Mouse (Mus musculus): Measurements from ENCODE around the gene Ccl7.
A peak's percentile ranks its signal among the peaks of the same experiment; 100 is the strongest.

Gene Ccl7

DNA sequence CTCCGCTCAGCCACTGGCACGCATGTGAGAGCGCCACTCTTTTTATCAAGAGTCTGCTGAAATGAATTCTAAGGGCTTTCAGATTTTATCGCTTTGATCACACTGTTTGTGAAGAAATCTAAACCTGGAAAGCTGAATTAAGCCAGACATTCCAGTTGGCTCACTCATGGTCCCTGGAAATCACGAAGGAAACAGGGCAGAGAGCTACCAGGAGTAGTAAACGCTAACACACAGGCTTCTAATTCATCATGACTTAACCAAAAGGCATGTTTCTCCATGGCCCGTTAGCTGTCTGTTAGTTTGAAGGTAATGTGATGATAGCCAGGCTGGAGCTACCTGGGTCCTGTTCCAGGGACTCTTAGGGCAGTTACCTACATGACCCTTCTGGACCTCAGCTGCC, 11.1 kb upstream of the Ccl7 start:
- DNase-seq (ENCODE audit: low spot score in 2 of 2), result no peak

- peak; percentile 35 to 55 for DNase-seq (ENCODE audit: low spot score in 2 of 2)
Measured at GRCm38 (mm10) chr11:82035356-82035755, 10.2 kb upstream of the Ccl7 start, which contains the start of gene Ccl2. Ccl2 (plus strand) TSS chr11:82035571.

DNA sequence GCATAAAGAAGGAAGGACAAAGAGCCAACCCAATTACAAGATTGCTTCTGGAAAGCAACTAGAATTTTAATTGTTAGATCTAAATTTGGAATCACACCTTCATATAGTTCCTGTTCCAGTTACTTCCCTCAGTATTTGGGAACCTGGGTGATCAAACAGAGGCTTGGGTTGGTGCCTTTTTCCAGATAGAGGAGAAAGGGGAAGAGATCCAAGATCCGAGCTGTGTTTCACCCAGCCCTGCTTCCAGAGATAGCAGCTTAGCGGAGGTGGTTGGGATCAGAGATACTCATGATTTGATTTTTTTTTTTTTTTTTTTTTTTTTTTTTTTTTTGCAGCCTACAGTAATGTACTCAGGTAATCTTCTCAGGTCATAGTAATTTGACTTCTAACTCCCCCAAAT, 9.7 kb upstream of the Ccl7 start:
- no peak for DNase-seq (ENCODE audit: low spot score in 2 of 2)

DNA sequence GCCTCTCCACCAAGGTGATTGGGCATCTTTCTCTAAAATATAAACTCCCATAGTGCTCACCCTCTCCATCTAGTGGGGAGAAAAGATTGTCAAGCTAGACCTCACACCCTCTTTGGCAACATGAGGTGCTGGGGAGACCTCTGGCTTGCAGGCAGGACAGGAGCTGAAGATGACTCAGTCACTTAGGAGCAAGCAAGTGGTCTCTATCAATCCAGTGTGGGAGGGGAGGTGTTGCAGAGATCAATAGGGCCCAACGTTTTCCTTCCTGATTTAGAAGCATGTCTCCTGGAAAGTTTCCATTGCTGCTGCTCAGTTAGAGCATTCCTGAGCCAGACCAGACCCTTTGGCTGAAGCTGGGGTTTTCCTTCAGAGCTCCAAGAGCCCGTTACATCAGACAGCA, 7.0 kb upstream of the Ccl7 start, which contains the start of gene Gm17268:
Gene Gm17268, minus strand, starts transcription at position 28 of the 400 bp plus-strand sequence.
- DNase-seq (ENCODE audit: low spot score in 2 of 2), result no peak

DNA sequence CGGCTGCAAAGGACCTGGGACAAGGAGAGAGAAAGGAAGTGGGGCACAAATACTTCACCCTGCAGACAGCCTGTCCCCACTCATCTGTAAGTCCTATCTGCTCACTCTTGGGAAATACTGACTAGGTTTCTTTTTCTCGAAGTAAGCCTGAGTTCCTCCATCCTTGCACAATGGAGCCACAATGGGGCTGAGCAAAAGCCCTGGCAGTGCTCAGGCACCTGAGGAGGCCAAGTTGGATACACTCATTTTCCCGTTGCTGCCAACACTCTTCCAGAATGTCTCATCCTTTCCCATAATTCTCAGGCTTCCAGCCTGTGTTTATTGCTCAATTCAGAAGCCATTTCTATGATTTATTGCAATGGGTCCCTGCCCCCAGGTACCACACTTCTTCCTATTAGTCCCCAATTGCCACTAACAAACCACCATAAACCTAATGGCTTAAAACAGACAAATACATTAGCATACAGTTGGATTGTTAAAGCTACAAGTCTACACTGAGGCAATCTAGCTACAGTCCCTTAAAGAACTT, 6.3 kb upstream of the Ccl7 start:
- no peak for DNase-seq (ENCODE audit: low spot score in 2 of 2)

- no peak for DNase-seq (ENCODE audit: low spot score in 2 of 2)
Measured at GRCm38 (mm10) chr11:82041671-82042080, 3.8 kb upstream of the Ccl7 start.

GRCm38 (mm10) chr11:82047746-82048415, 2.4 kb downstream of the Ccl7 start:
- peak; percentile 16 to 22 for DNase-seq (ENCODE audit: low spot score in 2 of 2)

DNA sequence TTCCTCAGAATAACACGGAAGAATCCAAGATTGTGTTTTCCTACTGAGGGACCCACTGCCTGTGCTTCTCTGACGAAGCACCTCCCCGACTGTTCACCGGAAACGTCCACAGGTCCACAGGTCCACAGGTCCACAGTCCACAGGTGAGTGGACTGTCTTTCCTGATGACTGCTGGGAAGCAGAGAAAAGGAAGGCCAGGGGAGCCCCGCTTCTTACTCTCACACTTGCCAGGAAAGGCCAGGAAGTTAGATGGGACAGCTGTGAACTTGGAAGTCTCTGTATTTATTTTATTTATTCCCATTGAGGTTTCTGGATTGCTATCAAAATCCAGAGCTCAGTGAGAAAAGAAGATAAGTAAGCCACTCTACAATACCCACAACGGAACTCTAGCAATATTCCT, 8.3 kb downstream of the Ccl7 start:
- no peak for DNase-seq (ENCODE audit: low spot score in 2 of 2)

GRCm38 (mm10) chr11:82057646-82058045, 12.1 kb downstream of the Ccl7 start, which contains the start of gene Ccl11:
Ccl11 (plus strand) TSS chr11:82057823.
- DNase-seq (ENCODE audit: low spot score in 2 of 2), result peak in 1 of 2 experiments; percentile 9

- DNase-seq (ENCODE audit: low spot score in 2 of 2), result no peak
Measured at GRCm38 (mm10) chr11:82062226-82062625, 16.7 kb downstream of the Ccl7 start.

- no peak for DNase-seq (ENCODE audit: low spot score in 2 of 2)
Measured at GRCm38 (mm10) chr11:82063454-82063853, 17.9 kb downstream of the Ccl7 start.

DNA sequence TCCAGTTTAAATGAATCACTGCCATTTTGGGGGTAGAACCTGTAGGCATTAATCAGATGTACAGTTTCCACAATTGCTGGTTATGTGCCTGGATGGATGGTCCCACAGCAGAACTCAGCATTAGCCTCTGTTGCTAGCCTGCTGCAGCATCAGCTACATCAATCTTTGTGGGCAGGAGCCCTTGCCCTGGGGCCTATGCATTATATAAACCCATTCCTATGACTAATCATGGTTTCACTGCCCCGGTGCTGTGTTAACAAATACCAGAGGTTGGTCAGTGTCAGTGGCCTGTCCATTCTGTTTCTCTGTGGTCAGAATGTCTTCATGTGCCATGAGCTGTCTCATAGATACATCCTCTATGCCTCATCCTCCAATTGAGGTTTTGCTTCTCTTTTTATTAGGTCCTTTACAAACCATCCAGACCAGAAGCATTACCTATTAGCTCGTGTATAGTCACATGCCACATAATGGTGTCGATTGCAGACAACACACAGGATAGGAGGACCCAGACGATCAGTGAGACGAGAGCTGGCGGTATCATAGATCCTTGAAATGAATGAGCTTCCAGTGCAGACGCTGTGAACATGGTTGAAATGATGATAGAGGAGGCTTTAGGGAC, 21.6 kb downstream of the Ccl7 start:
- no peak for DNase-seq (ENCODE audit: low spot score in 2 of 2)

DNA sequence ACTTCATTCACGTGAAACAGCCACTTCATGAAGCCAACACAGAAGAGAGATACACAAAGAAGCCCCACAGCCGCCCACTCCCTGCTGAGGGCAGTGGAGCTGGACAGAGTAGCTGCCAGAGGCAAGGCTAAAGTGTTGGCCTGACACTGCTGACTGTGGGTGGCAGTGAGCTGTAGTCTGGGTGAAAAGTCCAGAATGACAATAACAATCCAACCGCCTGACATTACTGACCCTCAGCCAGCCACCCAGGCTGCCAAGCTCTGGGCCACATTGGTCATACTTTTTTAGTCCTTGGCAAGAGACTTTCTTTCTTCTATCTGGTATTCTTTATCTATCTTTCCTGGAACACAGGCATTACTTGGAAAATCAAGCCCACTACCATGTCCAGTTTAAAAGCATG, 25.6 kb downstream of the Ccl7 start:
- no peak for DNase-seq (ENCODE audit: low spot score in 2 of 2)

DNA sequence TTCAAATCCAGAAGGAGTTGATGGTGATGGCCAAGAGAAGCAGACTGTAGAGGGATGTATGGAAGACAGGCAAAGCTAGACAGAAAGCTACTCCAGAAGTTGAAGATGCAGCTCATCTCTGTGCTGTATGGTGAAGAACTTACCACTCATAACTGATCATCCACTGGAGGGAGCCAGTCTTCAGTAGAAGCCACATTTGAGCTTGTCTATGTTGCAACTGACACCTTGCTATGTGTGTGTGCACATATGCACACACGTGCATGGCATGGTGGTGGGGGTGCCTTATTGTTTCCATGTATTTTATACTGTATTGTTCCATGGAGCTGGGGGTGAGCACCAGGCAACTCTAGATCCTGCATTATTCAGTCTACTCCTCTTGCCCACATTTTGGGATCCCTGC, 26.9 kb downstream of the Ccl7 start:
- no peak for DNase-seq (ENCODE audit: low spot score in 2 of 2)

GRCm38 (mm10) chr11:82072984-82073383, 27.5 kb downstream of the Ccl7 start:
- DNase-seq (ENCODE audit: low spot score in 2 of 2), result no peak

- no peak for DNase-seq (ENCODE audit: low spot score in 2 of 2)
Measured at GRCm38 (mm10) chr11:82073686-82074085, 28.2 kb downstream of the Ccl7 start.

DNA sequence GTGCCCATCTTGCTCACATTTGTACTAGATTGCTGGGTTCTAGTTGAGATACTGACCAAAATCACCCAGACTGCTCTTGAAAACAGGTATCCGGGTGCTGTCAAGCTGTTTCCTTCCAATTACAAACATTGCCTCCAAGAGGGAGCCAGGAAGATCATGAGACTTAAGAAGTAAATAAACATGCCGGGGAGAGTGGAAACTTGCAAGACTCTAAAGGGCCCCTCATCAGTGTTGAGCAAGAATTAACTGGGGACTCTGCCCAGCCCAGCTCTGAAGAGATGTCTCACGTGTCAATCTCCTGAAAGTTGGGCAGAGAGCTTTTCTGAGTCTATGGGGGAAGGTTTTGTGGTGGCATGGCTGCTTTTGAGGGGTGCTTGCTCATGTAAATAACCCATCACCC, 31.5 kb downstream of the Ccl7 start:
- DNase-seq (ENCODE audit: low spot score in 2 of 2), result no peak

DNA sequence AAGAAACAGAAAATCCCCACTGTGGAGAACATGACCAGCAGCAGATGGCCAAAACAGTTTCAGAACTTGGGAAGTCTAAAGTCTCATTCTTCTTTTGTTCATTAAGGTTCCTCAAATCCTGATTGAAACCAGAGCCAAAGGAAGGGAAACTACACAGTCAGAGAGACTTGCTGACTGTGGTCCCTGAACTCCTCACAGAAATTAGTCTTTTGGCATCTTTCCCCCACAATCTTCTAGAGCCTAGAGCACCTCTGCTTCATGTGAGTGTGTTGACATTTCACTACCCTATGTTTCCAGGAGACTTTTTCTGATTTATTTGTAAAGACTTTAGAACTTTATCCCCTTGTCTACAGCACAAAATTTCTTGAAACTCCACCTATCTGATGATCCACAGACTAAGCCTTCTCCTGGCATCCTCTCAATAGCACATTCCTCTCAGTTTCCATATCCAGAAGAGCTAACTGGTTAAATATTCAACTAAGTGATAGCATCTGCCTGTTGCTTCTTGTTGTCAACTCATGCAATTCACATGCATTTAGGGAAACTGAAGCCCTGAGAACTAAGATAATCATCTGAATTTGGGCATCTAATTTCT, 32.7 kb downstream of the Ccl7 start:
- DNase-seq (ENCODE audit: low spot score in 2 of 2), result no peak

DNA sequence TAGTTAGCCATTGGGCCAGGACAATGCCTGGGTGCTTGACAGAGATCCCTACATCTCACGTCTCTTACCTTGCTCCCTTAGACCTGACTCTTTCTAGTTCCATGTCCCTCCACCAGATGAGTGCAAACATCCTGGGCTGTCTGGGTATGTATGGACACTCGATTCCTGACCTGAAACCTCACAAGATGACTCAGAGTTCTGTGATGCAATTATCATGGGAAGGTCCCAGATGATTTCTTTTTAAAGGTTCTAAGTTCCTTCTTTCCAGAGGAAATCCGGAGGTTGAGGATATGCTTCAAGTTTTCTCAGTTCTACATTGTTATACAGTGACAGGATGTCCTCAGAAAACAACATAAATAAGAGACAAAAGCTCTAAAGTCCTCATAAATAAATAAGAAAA, 35.4 kb downstream of the Ccl7 start:
- no peak for DNase-seq (ENCODE audit: low spot score in 2 of 2)

DNA sequence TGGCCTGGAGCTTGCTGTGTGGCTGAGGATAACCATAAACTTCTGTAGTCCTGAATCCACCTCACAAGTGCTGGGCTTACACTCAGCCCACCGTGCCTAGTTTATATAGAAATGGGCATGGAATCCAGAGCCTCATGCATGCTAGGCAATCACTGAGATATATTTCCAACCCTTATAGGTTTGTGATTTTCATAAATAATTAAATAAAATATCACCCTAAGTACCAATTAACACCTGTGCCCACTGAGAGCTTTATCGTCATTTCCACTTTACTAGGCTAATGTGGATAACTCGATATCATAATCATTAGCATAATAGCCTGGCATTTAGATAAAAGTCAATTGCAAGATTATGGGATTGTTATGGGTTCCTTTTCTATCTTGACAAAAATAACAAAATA, 38.8 kb downstream of the Ccl7 start:
- no peak for DNase-seq (ENCODE audit: low spot score in 2 of 2)

All from frontal cortex, postnatal 14 days (tissue).